Mouse (Mus musculus) spleen, postnatal 14 days (tissue): ENCODE measurements at regions not wholly inside any gene's neighbourhood (a gene's known extent, or its start where the extent isn't known, plus 50 kb on each side); places are given as distances from the start of the nearest gene placed in this dataset.

ENCODE experiments used
- DNase-seq, 2 experiments: peaks; one replicate each; pipeline ENCODE4 v3.0.0; 2021 to 2022; ENCODE audit warnings: low spot score in 2 of 2

GRCm38 (mm10) chr2:166237554-166238269 is 82.2 kb upstream of the Sulf2 start:
- DNase-seq: no peak

GRCm38 (mm10) chr2:166236102-166236501 is 80.6 kb upstream of the Sulf2 start:
- DNase-seq: no peak

- DNase-seq: no peak
These were observed 79.2 kb upstream of the Sulf2 start for GRCm38 (mm10) chr2:166234579-166235212.

GRCm38 (mm10) chr2:166233246-166233645 is 77.8 kb upstream of the Sulf2 start:
- no peak for DNase-seq

GRCm38 (mm10) chr2:166232376-166232775 is 76.9 kb upstream of the Sulf2 start:
- DNase-seq: no peak

GRCm38 (mm10) chr2:166230617-166231016 is 75.2 kb upstream of the Sulf2 start:
- no peak for DNase-seq

- no peak for DNase-seq
These were observed 72.9 kb upstream of the Sulf2 start for GRCm38 (mm10) chr2:166228356-166228755.

- DNase-seq: no peak
These were observed 72.0 kb upstream of the Sulf2 start for GRCm38 (mm10) chr2:166227496-166227895.

- no peak for DNase-seq
These were observed 71.5 kb upstream of the Sulf2 start for GRCm38 (mm10) chr2:166226929-166227328.

- no peak for DNase-seq
These were observed 70.9 kb upstream of the Sulf2 start for GRCm38 (mm10) chr2:166226331-166226730.

- DNase-seq: no peak
These were observed 69.9 kb upstream of the Sulf2 start for GRCm38 (mm10) chr2:166225354-166225753.

- no peak for DNase-seq
These were observed 63.3 kb upstream of the Sulf2 start for GRCm38 (mm10) chr2:166218783-166219182.

GRCm38 (mm10) chr2:166216512-166216865 is 61.0 kb upstream of the Sulf2 start:
- no peak for DNase-seq

GRCm38 (mm10) chr2:166215610-166216511 is 60.4 kb upstream of the Sulf2 start:
- no peak for DNase-seq

- no peak for DNase-seq
These were observed 59.7 kb upstream of the Sulf2 start for GRCm38 (mm10) chr2:166215191-166215590.

- no peak for DNase-seq
These were observed 51.7 kb upstream of the Sulf2 start for GRCm38 (mm10) chr2:166207145-166207508.

- DNase-seq: no peak
These were observed 51.1 kb upstream of the Sulf2 start for GRCm38 (mm10) chr2:166206396-166207144.
